Mouse (Mus musculus) 3134 (cell line): ENCODE data around the gene Nol9.

Experiments used
- DNase-seq: peaks from one replicate; pipeline ENCODE4 v3.0.0-alpha.2; 2011; ENCODE audit warnings: low spot score; ENCODE audit not compliant: insufficient read length; ENCODE audit errors: extremely low read depth

Gene Nol9

GRCm38 (mm10) chr4:152087211-152088081 lies 48.3 kb downstream of the Nol9 start:
- DNase-seq: no peak

- DNase-seq: no peak
Observed at GRCm38 (mm10) chr4:152088133-152088532, 49.0 kb downstream of the Nol9 start.

- DNase-seq: no peak
Observed at GRCm38 (mm10) chr4:152088556-152089120, 49.5 kb downstream of the Nol9 start.

GRCm38 (mm10) chr4:152090191-152090590 lies 51.1 kb downstream of the Nol9 start:
- DNase-seq: no peak

- peak; percentile 47 for DNase-seq
Observed at GRCm38 (mm10) chr4:152092751-152093293, 53.7 kb downstream of the Nol9 start.

- DNase-seq: no peak
Observed at GRCm38 (mm10) chr4:152094233-152094632, 55.1 kb downstream of the Nol9 start.

GRCm38 (mm10) chr4:152095937-152096910 lies 57.1 kb downstream of the Nol9 start:
- DNase-seq: peak; percentile 43

GRCm38 (mm10) chr4:152096927-152097326 lies 57.8 kb downstream of the Nol9 start:
- no peak for DNase-seq

- DNase-seq: no peak
Observed at GRCm38 (mm10) chr4:152097911-152098799, 59.0 kb downstream of the Nol9 start.

GRCm38 (mm10) chr4:152100541-152100940 lies 61.4 kb downstream of the Nol9 start:
- DNase-seq: no peak

- no peak for DNase-seq
Observed at GRCm38 (mm10) chr4:152101081-152101653, 62.0 kb downstream of the Nol9 start.

- no peak for DNase-seq
Observed at GRCm38 (mm10) chr4:152101921-152102320, 62.8 kb downstream of the Nol9 start.

- DNase-seq: no peak
Observed at GRCm38 (mm10) chr4:152103025-152103424, 63.9 kb downstream of the Nol9 start.

- DNase-seq: no peak
Observed at GRCm38 (mm10) chr4:152106746-152107145, 67.6 kb downstream of the Nol9 start.

- no peak for DNase-seq
Observed at GRCm38 (mm10) chr4:152107493-152107892, 68.4 kb downstream of the Nol9 start.

GRCm38 (mm10) chr4:152107971-152108509 lies 68.9 kb downstream of the Nol9 start:
- no peak for DNase-seq

- DNase-seq: no peak
Observed at GRCm38 (mm10) chr4:152108673-152109072, 69.6 kb downstream of the Nol9 start.

GRCm38 (mm10) chr4:152109509-152109908 lies 70.4 kb downstream of the Nol9 start:
- DNase-seq: no peak

- no peak for DNase-seq
Observed at GRCm38 (mm10) chr4:152110689-152111088, 71.6 kb downstream of the Nol9 start.
